Mouse (Mus musculus) small intestine, adult 2 months (tissue): ENCODE data around the gene Cth. TPM values are rescaled to one million over a fixed set of nuclear protein-coding genes. Genes with fewer than 3 reads are reported as not detected.
A peak's percentile ranks its signal among the peaks of the same experiment; 100 is the strongest.

ENCODE experiments used
- H3K27ac ChIP-seq: fragments of 200-500 bp; 2 replicates; pipeline ENCODE4 v1.5.1; 2012; ENCODE audit warnings: low read depth, low read length, control low read depth, inconsistent platforms; ENCODE audit not compliant: insufficient read depth
- H3K27me3 ChIP-seq: fragments of 200-500 bp; 2 replicates; pipeline ENCODE4 v1.6.1; 2012; ENCODE audit warnings: mild to moderate bottlenecking, moderate library complexity, low read length, inconsistent platforms; ENCODE audit not compliant: control insufficient read depth, insufficient read depth
- H3K36me3 ChIP-seq: fragments of 200-500 bp; 2 replicates; pipeline ENCODE4 v1.6.1; 2012; ENCODE audit warnings: mild to moderate bottlenecking, low read length, control low read depth, inconsistent platforms; ENCODE audit not compliant: control insufficient read depth, insufficient read depth
- H3K4me1 ChIP-seq: fragments of 200-500 bp; 2 replicates; pipeline ENCODE4 v1.6.1; 2012; ENCODE audit warnings: low read length, inconsistent platforms, mixed read lengths; ENCODE audit not compliant: control insufficient read depth, insufficient read depth, insufficient read length
- H3K4me3 ChIP-seq: fragments of 200-500 bp; 2 replicates; pipeline ENCODE4 v1.5.1; 2012; ENCODE audit warnings: low read depth, mild to moderate bottlenecking, control low read depth, inconsistent platforms, low read length, moderate library complexity
- CTCF ChIP-seq: fragments of 200-500 bp; IDR thresholded peaks from 2 replicates; pipeline ENCODE4 v1.5.1; 2012; ENCODE audit warnings: low read depth, mild to moderate bottlenecking, control low read depth, inconsistent platforms, low read length, moderate library complexity, mixed read lengths; ENCODE audit not compliant: insufficient replicate concordance, insufficient read length; ENCODE audit errors: extremely low read depth
- POLR2A ChIP-seq: fragments of 200-500 bp; IDR thresholded peaks from 2 replicates; pipeline ENCODE4 v1.6.1; 2012; ENCODE audit warnings: low read depth, mild to moderate bottlenecking, control low read depth, inconsistent platforms, low read length, moderate library complexity
- WGBS: fragments of 180-500 bp; shearing (Covaris S2); methylation state at CpG from one replicate; pipeline ENCODE4 v1.1.7; 2018; 5-methylcytosine and 5-hydroxymethylcytosine counted together
- polyA plus RNA-seq: library from polyadenylated mRNA; depleted of rRNA; stranded (reverse); fragments of >200 nt; gene quantifications from 2 replicates; pipeline ENCODE4 v1.2.3, GENCODE M21; 2012; rRNA removed

Gene Cth
- 9.9 and 15.2 TPM in 2 replicates for polyA plus RNA-seq

- peak; percentile 95 for TF ChIP-seq POLR2A
- no peak for TF ChIP-seq CTCF
- Histone ChIP-seq H3K4me1 (peaks cover 4% of the 10 kb centered on the region), H3K27ac (peak within 1 kb of the TSS; percentile 59), H3K27me3 (no peaks in the 10 kb centered on the region), H3K36me3 (peaks cover 4% of the 10 kb centered on the region), H3K4me3 (peak within 1 kb of the TSS; percentile 94)
- WGBS, result under 1% methylated on average over 30 of the region's 30 CpGs
These were observed at the start of gene Cth for GRCm38 (mm10) chr3:157924692-157925328. Cth (minus strand) TSS chr3:157925077.

GRCm38 (mm10) chr3:157973236-157973635 lies 48.4 kb upstream of the Cth start:
- H3K4me3 ChIP-seq, result no peak overlapping the region
- no peaks in the 10 kb centered on the region for H3K27me3 ChIP-seq
- H3K4me1 ChIP-seq, result no peaks in the 10 kb centered on the region
- no peak overlapping the region for H3K27ac ChIP-seq
- 100% methylated on average over 2 of the region's 2 CpGs for WGBS
- TF ChIP-seq CTCF (no peak), POLR2A (no peak)
- H3K36me3 ChIP-seq, result peaks cover 4% of the 10 kb centered on the region

GRCm38 (mm10) chr3:157971151-157971550 lies 46.3 kb upstream of the Cth start:
- Histone ChIP-seq H3K36me3 (peaks cover 4% of the 10 kb centered on the region), H3K4me1 (no peaks in the 10 kb centered on the region), H3K27ac (no peak overlapping the region), H3K4me3 (no peak overlapping the region), H3K27me3 (no peaks in the 10 kb centered on the region)
- WGBS, result 91% methylated on average over 2 of the region's 2 CpGs
- TF ChIP-seq CTCF (no peak), POLR2A (no peak)

- no peak overlapping the region for H3K4me3 ChIP-seq
- H3K27ac ChIP-seq, result no peak overlapping the region
- H3K27me3 ChIP-seq, result no peaks in the 10 kb centered on the region
- H3K4me1 ChIP-seq, result 0 out of 2 replicates have a peak, but pooled peaks cover 1% of the 10 kb centered on the region
- H3K36me3 ChIP-seq, result peaks cover 7% of the 10 kb centered on the region
- no peak for TF ChIP-seq CTCF
These were observed 32.4 kb upstream of the Cth start for GRCm38 (mm10) chr3:157957320-157957719.

GRCm38 (mm10) chr3:157956201-157956600 lies 31.3 kb upstream of the Cth start:
- WGBS, result 91% methylated on average over 3 of the region's 3 CpGs
- H3K4me1 ChIP-seq, result 0 out of 2 replicates have a peak, but pooled peaks cover 1% of the 10 kb centered on the region
- H3K27ac ChIP-seq, result no peak overlapping the region
- no peak overlapping the region for H3K4me3 ChIP-seq
- no peaks in the 10 kb centered on the region for H3K27me3 ChIP-seq
- H3K36me3 ChIP-seq, result peaks cover 1% of the 10 kb centered on the region; the same call in 1 of the 2 replicates
- no peak for TF ChIP-seq CTCF
- TF ChIP-seq POLR2A, result no peak

GRCm38 (mm10) chr3:157955466-157955865 lies 30.6 kb upstream of the Cth start:
- Histone ChIP-seq H3K27me3 (no peaks in the 10 kb centered on the region), H3K4me3 (no peak overlapping the region), H3K27ac (no peak overlapping the region), H3K36me3 (peaks cover 1% of the 10 kb centered on the region; the same call in 1 of the 2 replicates), H3K4me1 (0 out of 2 replicates have a peak, but pooled peaks cover 1% of the 10 kb centered on the region)
- TF ChIP-seq POLR2A, result no peak
- no peak for TF ChIP-seq CTCF
- WGBS, result 78% methylated on average over 2 of the region's 2 CpGs

- Histone ChIP-seq H3K36me3 (no peaks in the 10 kb centered on the region; the same call in 1 of the 2 replicates), H3K27ac (no peak overlapping the region), H3K4me3 (no peak overlapping the region), H3K4me1 (peaks cover 4% of the 10 kb centered on the region; the same call in 1 of the 2 replicates), H3K27me3 (no peaks in the 10 kb centered on the region)
- 75% methylated on average over 2 of the region's 2 CpGs for WGBS
- TF ChIP-seq CTCF (no peak), POLR2A (no peak)
These were observed 27.8 kb upstream of the Cth start for GRCm38 (mm10) chr3:157952716-157953115.
